Mouse (Mus musculus) MEL (cell line): ENCODE results near the gene D130043K22Rik.

Experiments used
- CTCF ChIP-seq, 3 experiments: IDR thresholded peaks in 2 of 3; conservative IDR thresholded peaks in 1 of 3; 2 replicates each; pipeline ENCODE4 v1.5.1; 2011 to 2012; ENCODE audit warnings: low read length in 3 of 3, low read depth in 2 of 3, mild to moderate bottlenecking in 2 of 3, improper control_type of control experiment in 1 of 3, inconsistent platforms in 1 of 3, mixed read lengths in 1 of 3, moderate library complexity in 1 of 3; ENCODE audit not compliant: control insufficient read depth in 1 of 3, insufficient read depth in 1 of 3, poor library complexity in 1 of 3, severe bottlenecking in 1 of 3
- GATA1 ChIP-seq: IDR thresholded peaks from 2 replicates; pipeline ENCODE4 v1.6.1; 2011; ENCODE audit warnings: low read depth, low read length, improper control_type of control experiment
- HCFC1 ChIP-seq: IDR thresholded peaks from 2 replicates; pipeline ENCODE4 v1.6.1; 2012; ENCODE audit warnings: low read depth, mild to moderate bottlenecking, inconsistent platforms, low read length, improper control_type of control experiment, moderate library complexity
- POLR2A ChIP-seq, 2 experiments: IDR thresholded peaks; 2 replicates each; pipeline ENCODE4 v1.6.1; 2011 to 2012; ENCODE audit warnings: low read length in 2 of 2, mild to moderate bottlenecking in 2 of 2, control low read depth in 1 of 2, improper control_type of control experiment in 1 of 2, low read depth in 1 of 2, moderate library complexity in 1 of 2; ENCODE audit not compliant: control insufficient read depth in 1 of 2, insufficient read depth in 1 of 2, poor library complexity in 1 of 2
- USF1 ChIP-seq: IDR thresholded peaks from 2 replicates; pipeline ENCODE4 v1.6.1; 2014; ENCODE audit warnings: low read depth, mild to moderate bottlenecking, inconsistent platforms, low read length, improper control_type of control experiment, moderate library complexity

DNA sequence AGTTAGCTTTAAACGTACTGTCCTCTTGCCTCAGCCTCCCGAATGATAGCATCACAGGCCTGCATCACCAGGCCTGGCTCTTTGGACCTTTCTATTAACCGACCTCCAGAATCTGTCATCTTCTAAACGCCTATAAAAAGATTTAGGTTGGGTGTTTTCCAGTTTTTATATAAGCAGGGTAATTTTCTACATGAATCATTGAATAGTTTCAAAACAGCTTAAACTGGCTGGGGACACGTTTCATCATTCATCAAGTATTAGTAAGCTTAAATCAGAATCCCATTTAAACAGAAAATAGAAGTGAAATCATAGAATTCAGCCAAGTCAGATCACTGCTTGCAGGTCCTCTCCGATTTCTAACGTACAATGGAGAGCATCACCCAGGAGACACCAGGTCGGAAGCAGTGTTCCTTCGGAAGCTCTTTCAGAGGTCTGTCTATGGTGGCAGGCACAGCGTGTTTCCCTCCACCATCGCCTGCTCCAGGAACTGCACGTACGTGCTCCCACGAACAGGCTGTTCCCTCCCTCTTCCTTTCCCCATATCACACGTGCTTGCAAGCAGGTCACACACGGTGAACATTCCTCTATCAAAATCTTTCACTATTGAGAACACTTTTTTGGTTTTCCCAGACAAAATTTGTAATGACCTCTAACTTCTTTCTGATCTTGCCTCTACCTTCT lies 22.1 kb upstream of the D130043K22Rik start:
- TF ChIP-seq USF1, result no peak
- TF ChIP-seq POLR2A (IDR thresholded peaks at IDR 0.05; ENCODE audit: control insufficient read depth in 1 of 2, insufficient read depth in 1 of 2, low read depth in 1 of 2, low read length in 2 of 2, poor library complexity in 1 of 2), result no peak
- TF ChIP-seq GATA1, result no peak
- TF ChIP-seq CTCF (IDR thresholded peaks at IDR 0.05 in 2 of 3, conservative IDR thresholded peaks at IDR 0.05 in 1 of 3; ENCODE audit: control insufficient read depth in 1 of 3, insufficient read depth in 1 of 3, low read depth in 2 of 3, low read length in 3 of 3, poor library complexity in 1 of 3, severe bottlenecking in 1 of 3), result no peak
- no peak for TF ChIP-seq HCFC1
